Mouse (Mus musculus) embryonic fibroblast, embryonic 13.5 days (primary cell): ENCODE results near the gene Tra2a.

Source experiments
- CTCF ChIP-seq: IDR thresholded peaks from 2 replicates; pipeline ENCODE4 v1.5.1; 2011; ENCODE audit warnings: mild to moderate bottlenecking, control low read depth, low read length, moderate library complexity, borderline replicate concordance; ENCODE audit not compliant: insufficient read depth
- POLR2A ChIP-seq: IDR thresholded peaks from 2 replicates; pipeline ENCODE4 v1.6.1; 2011; ENCODE audit warnings: low read depth, mild to moderate bottlenecking, control low read depth, low read length, moderate library complexity

GRCm38 (mm10) chr6:49221906-49222305, 41.9 kb downstream of the Tra2a start:
- TF ChIP-seq POLR2A (no peak), CTCF (no peak)
